Mouse (Mus musculus) bone marrow macrophage, adult 2 months (primary cell): ENCODE data around the gene Rras. TPM values are rescaled to one million over a fixed set of nuclear protein-coding genes. Genes with fewer than 3 reads are reported as not detected.

Experiments
- H3K27ac ChIP-seq: 2 replicates; pipeline ENCODE4 v1.5.1; 2012; ENCODE audit warnings: low read depth, low read length; ENCODE audit not compliant: insufficient read depth
- H3K4me1 ChIP-seq: 2 replicates; pipeline ENCODE4 v1.6.1; 2012; ENCODE audit warnings: low read length; ENCODE audit not compliant: control insufficient read depth, insufficient read depth
- H3K4me3 ChIP-seq: 2 replicates; pipeline ENCODE4 v1.5.1; 2012; ENCODE audit warnings: mild to moderate bottlenecking, low read length, moderate library complexity; ENCODE audit not compliant: insufficient read depth
- CTCF ChIP-seq: IDR thresholded peaks from 2 replicates; pipeline ENCODE4 v1.5.1; 2012; ENCODE audit warnings: low read depth, mild to moderate bottlenecking, low read length, moderate library complexity
- POLR2A ChIP-seq: IDR thresholded peaks from 2 replicates; pipeline ENCODE4 v1.6.1; 2012; ENCODE audit warnings: mild to moderate bottlenecking, low read depth, low read length, borderline replicate concordance
- polyA plus RNA-seq: library from polyadenylated mRNA; stranded (reverse); fragments of >200 nt; gene quantifications from 2 replicates; pipeline ENCODE4 v1.2.4, GENCODE M21; 2012; ENCODE audit not compliant: missing spikeins, insufficient read depth, insufficient read length

The Rras gene
- polyA plus RNA-seq, 1 experiment: 123 TPM

GRCm38 (mm10) chr7:44983944-44984832, 33.6 kb upstream of the Rras start:
- Histone ChIP-seq H3K4me1 (peaks cover 10% of the 10 kb centered on the region), H3K27ac (no peak overlapping the region), H3K4me3 (no peak overlapping the region; the same call in 1 of the 2 replicates)
- TF ChIP-seq CTCF (no peak), POLR2A (no peak)

- Histone ChIP-seq H3K4me1 (peaks cover 10% of the 10 kb centered on the region), H3K4me3 (peak overlapping the region; percentile 97), H3K27ac (no peak overlapping the region)
- TF ChIP-seq CTCF (no peak), POLR2A (no peak)
Observed at GRCm38 (mm10) chr7:44984833-44985164, 33.0 kb upstream of the Rras start.

- Histone ChIP-seq H3K27ac (peak overlapping the region; percentile 81), H3K4me3 (peak overlapping the region; percentile 97), H3K4me1 (peaks cover 10% of the 10 kb centered on the region)
- TF ChIP-seq POLR2A (no peak), CTCF (no peak)
Observed at GRCm38 (mm10) chr7:44985595-44986191, 32.1 kb upstream of the Rras start.

- Histone ChIP-seq H3K4me1 (peaks cover 10% of the 10 kb centered on the region), H3K27ac (peak within 1 kb of the TSS; percentile 81)
- TF ChIP-seq CTCF (no peak), POLR2A (no peak)
Observed at GRCm38 (mm10) chr7:44986192-44986878, 31.4 kb upstream of the Rras start, which contains the start of gene Prmt1. Gene Prmt1, minus strand, starts transcription at chr7:44986568.

GRCm38 (mm10) chr7:44986879-44987718, 30.7 kb upstream of the Rras start:
- peak overlapping the region; percentile 77 for H3K27ac ChIP-seq
- peaks cover 10% of the 10 kb centered on the region for H3K4me1 ChIP-seq
- H3K4me3 ChIP-seq: peak overlapping the region; percentile 75
- 0 out of 2 replicates have a peak, but pooled peaks have one; percentile 22 for TF ChIP-seq CTCF
- TF ChIP-seq POLR2A: peak; percentile 12; the same call in 1 of the 2 replicates

More at GRCm38 (mm10) chr7:44986192-44986878, 31.4 kb upstream of the Rras start, which contains the start of gene Prmt1:
- H3K4me3 ChIP-seq: peak within 1 kb of the TSS; percentile 97

GRCm38 (mm10) chr7:44996672-44997071, 21.1 kb upstream of the Rras start:
- Histone ChIP-seq H3K4me3 (peak overlapping the region; percentile 83), H3K27ac (no peak overlapping the region), H3K4me1 (peaks cover 7% of the 10 kb centered on the region)
- TF ChIP-seq CTCF: no peak

GRCm38 (mm10) chr7:44997231-44997939, 20.4 kb upstream of the Rras start, which contains the start of gene Irf3:
Gene Irf3, plus strand, starts transcription at chr7:44997648.
- Histone ChIP-seq H3K27ac (peak within 1 kb of the TSS; percentile 88), H3K4me3 (peak within 1 kb of the TSS; percentile 83), H3K4me1 (peaks cover 7% of the 10 kb centered on the region)
- TF ChIP-seq POLR2A (0 out of 2 replicates have a peak, but pooled peaks have one; percentile 3), CTCF (no peak)

- peak overlapping the region; percentile 83 for H3K4me3 ChIP-seq
- H3K4me1 ChIP-seq: peaks cover 7% of the 10 kb centered on the region
- peak overlapping the region; percentile 88 for H3K27ac ChIP-seq
- TF ChIP-seq POLR2A: no peak
- TF ChIP-seq CTCF: no peak
Observed at GRCm38 (mm10) chr7:44997940-44998428, 19.8 kb upstream of the Rras start.
